In the genomic region with DNA sequence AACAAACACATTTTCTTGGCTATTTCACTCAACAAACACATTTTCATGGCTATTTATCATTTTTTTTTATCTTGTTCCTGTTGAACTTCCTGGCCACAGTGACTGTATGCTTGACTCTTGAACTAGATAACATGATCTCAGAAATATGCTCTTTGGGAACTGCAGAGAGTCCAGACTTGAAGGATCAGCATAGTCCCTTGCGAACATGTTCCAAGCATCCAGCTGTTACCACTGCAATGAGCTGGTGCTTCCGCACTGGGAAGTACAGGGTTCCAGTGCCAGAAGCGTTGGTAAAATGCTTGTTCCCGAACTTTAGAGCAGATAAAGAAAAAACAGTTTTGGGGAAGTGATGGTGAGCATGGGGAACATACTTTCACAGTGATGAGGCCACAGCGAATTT, we compare ENCODE assay signal across 17 mouse cellular contexts.
DNase-seq lines count a peak whose midpoint lies in the region; ATAC-seq and TF ChIP-seq lines count a peak whose summit lies in the region.
"Had no signal": no experiment of that assay in that cellular context is flagged by ENCODE, and none has a peak within 500 bp of the region (broad histone marks: within the 10 kb centered on the region; RNA-seq: fewer than 3 reads in every experiment).

No protein-coding gene starts in this region.

- H3K9me3 ChIP-seq in kidney, embryonic 16.5 days (ENCODE audit: low read length), result no peaks in the 10 kb centered on the region
- H3K9me3 ChIP-seq: embryonic facial prominence, embryonic 12.5 days; forebrain, embryonic 10.5 days; hindbrain, embryonic 10.5 days; intestine, embryonic 15.5 days; limb, embryonic 12.5 days; midbrain, embryonic 15.5 days; neural tube, embryonic 13.5 days had no signal

- no peak for TF ChIP-seq CTCF in kidney, adult 2 months (conservative IDR thresholded peaks at IDR 0.05; ENCODE audit: insufficient read depth, insufficient read length, low read depth, low read length)
- TF ChIP-seq CTCF in bone marrow macrophage, adult 2 months (IDR thresholded peaks at IDR 0.05; ENCODE audit: low read depth, low read length), result no peak

- H3K9ac ChIP-seq in kidney, embryonic 16.5 days (replicated peaks; ENCODE audit: low read length), result no peak overlapping the region
- H3K9ac ChIP-seq: embryonic facial prominence, embryonic 12.5 days; intestine, embryonic 15.5 days; limb, embryonic 12.5 days; midbrain, embryonic 15.5 days; neural tube, embryonic 13.5 days had no signal

- no peaks in the 10 kb centered on the region for H3K4me1 ChIP-seq in kidney, adult 2 months (ENCODE audit: control insufficient read depth, insufficient read depth, low read length)
- H3K4me1 ChIP-seq in kidney, embryonic 16.5 days (ENCODE audit: insufficient read depth, low read length), result no peaks in the 10 kb centered on the region
- peaks cover 28% of the 10 kb centered on the region for H3K4me1 ChIP-seq in bone marrow macrophage, adult 2 months (ENCODE audit: control insufficient read depth, insufficient read depth, low read length)
- H3K4me1 ChIP-seq: embryonic facial prominence, embryonic 12.5 days; forebrain, embryonic 10.5 days; hindbrain, embryonic 10.5 days; intestine, embryonic 15.5 days; limb, embryonic 12.5 days; midbrain, embryonic 15.5 days; neural tube, embryonic 13.5 days had no signal

- no peak for ATAC-seq in kidney, embryonic 16.5 days (ENCODE audit: low FRiP score, low TSS enrichment)
- ATAC-seq: intestine, embryonic 15.5 days; midbrain, embryonic 15.5 days had no signal

- DNase-seq in kidney, adult 2 months, result peak; percentile 30
- peak; percentile 28 to 43 for DNase-seq in heart, postnatal 36 days
- no peak for DNase-seq in adrenal gland, postnatal 4 days (ENCODE audit: low spot score in 2 of 2)
- DNase-seq in thymus, postnatal 10 days (ENCODE audit: low spot score in 2 of 2), result no peak
- DNase-seq: cerebellum, adult 9-11 months; layer of hippocampus, postnatal 36 days; thymus, adult 2 months had no signal

- H3K4me3 ChIP-seq in kidney, adult 2 months (ENCODE audit: insufficient read depth, low read depth, low read length), result no peak overlapping the region
- H3K4me3 ChIP-seq in kidney, embryonic 16.5 days (ENCODE audit: low read length), result no peak overlapping the region
- H3K4me3 ChIP-seq in bone marrow macrophage, adult 2 months (ENCODE audit: insufficient read depth, low read length), result no peak overlapping the region
- no peak overlapping the region for H3K4me3 ChIP-seq in macrophage (ENCODE audit: inconsistent target)
- H3K4me3 ChIP-seq: embryonic facial prominence, embryonic 12.5 days; forebrain, embryonic 10.5 days; hindbrain, embryonic 10.5 days; intestine, embryonic 15.5 days; limb, embryonic 12.5 days; midbrain, embryonic 15.5 days; neural tube, embryonic 13.5 days had no signal

- TF ChIP-seq POLR2A in kidney, adult 2 months (IDR thresholded peaks at IDR 0.05; ENCODE audit: low read depth, low read length), result no peak
- no peak for TF ChIP-seq POLR2A in bone marrow macrophage, adult 2 months (IDR thresholded peaks at IDR 0.05; ENCODE audit: borderline replicate concordance, low read depth, low read length)

- no peak overlapping the region for H3K4me2 ChIP-seq in kidney, embryonic 16.5 days (replicated peaks; ENCODE audit: low read depth, low read length)
- H3K4me2 ChIP-seq: embryonic facial prominence, embryonic 12.5 days; intestine, embryonic 15.5 days; limb, embryonic 12.5 days; midbrain, embryonic 15.5 days; neural tube, embryonic 13.5 days had no signal

- intact Hi-C loops in heart, postnatal 36 days (cut with DNase I), result no loop called here

- WGBS in kidney, adult 2 months, result 75% methylated on average over 5 of the region's 5 CpGs
- 91% methylated on average over 5 of the region's 5 CpGs for WGBS in kidney, embryonic 16.5 days
- 22% methylated on average over 5 of the region's 5 CpGs for WGBS in macrophage (ENCODE audit: missing documents)

- no peak overlapping the region for H3K27ac ChIP-seq in kidney, adult 2 months (ENCODE audit: insufficient read depth, low read depth, low read length)
- no peak overlapping the region for H3K27ac ChIP-seq in kidney, embryonic 16.5 days (ENCODE audit: low read length)
- peak overlapping the region; percentile 45 for H3K27ac ChIP-seq in bone marrow macrophage, adult 2 months (ENCODE audit: insufficient read depth, low read depth, low read length)
- H3K27ac ChIP-seq in macrophage, result peak overlapping the region; percentile 28
- H3K27ac ChIP-seq: embryonic facial prominence, embryonic 12.5 days; forebrain, embryonic 10.5 days; hindbrain, embryonic 10.5 days; intestine, embryonic 15.5 days; limb, embryonic 12.5 days; midbrain, embryonic 15.5 days; neural tube, embryonic 13.5 days had no signal

- no peaks in the 10 kb centered on the region for H3K36me3 ChIP-seq in kidney, adult 2 months (ENCODE audit: control insufficient read depth, insufficient read depth, low read length)
- no peaks in the 10 kb centered on the region for H3K36me3 ChIP-seq in kidney, embryonic 16.5 days (ENCODE audit: insufficient read depth, low read length)
- no peaks in the 10 kb centered on the region for H3K36me3 ChIP-seq in macrophage (ENCODE audit: inconsistent target)
- H3K36me3 ChIP-seq: embryonic facial prominence, embryonic 12.5 days; forebrain, embryonic 10.5 days; hindbrain, embryonic 10.5 days; intestine, embryonic 15.5 days; limb, embryonic 12.5 days; midbrain, embryonic 15.5 days; neural tube, embryonic 13.5 days had no signal

- no peaks in the 10 kb centered on the region for H3K79me2 ChIP-seq in macrophage (ENCODE audit: inconsistent target)

- no peaks in the 10 kb centered on the region for H3K27me3 ChIP-seq in kidney, adult 2 months (replicated peaks; ENCODE audit: control insufficient read depth, insufficient read depth, low read length)
- H3K27me3 ChIP-seq in kidney, embryonic 16.5 days (ENCODE audit: insufficient read depth, low read length), result no peaks in the 10 kb centered on the region
- H3K27me3 ChIP-seq: embryonic facial prominence, embryonic 12.5 days; intestine, embryonic 15.5 days; limb, embryonic 12.5 days; midbrain, embryonic 15.5 days; neural tube, embryonic 13.5 days had no signal

Comparison
In these comparisons a context has a peak if more than half of its experiments do, and no peak if none do; other contexts are left out.
1. DNase-seq: peak in kidney, adult 2 months (single experiment) and heart, postnatal 36 days (2 of 2); none in adrenal gland, postnatal 4 days (0 of 2) and thymus, postnatal 10 days (0 of 2).
2. H3K27ac ChIP-seq: peak in bone marrow macrophage, adult 2 months (single experiment) and macrophage (single experiment); none in kidney, adult 2 months (single experiment) and kidney, embryonic 16.5 days (single experiment).